Mouse (Mus musculus): ENCODE results near the gene Rps4x.

The Rps4x gene

DNA sequence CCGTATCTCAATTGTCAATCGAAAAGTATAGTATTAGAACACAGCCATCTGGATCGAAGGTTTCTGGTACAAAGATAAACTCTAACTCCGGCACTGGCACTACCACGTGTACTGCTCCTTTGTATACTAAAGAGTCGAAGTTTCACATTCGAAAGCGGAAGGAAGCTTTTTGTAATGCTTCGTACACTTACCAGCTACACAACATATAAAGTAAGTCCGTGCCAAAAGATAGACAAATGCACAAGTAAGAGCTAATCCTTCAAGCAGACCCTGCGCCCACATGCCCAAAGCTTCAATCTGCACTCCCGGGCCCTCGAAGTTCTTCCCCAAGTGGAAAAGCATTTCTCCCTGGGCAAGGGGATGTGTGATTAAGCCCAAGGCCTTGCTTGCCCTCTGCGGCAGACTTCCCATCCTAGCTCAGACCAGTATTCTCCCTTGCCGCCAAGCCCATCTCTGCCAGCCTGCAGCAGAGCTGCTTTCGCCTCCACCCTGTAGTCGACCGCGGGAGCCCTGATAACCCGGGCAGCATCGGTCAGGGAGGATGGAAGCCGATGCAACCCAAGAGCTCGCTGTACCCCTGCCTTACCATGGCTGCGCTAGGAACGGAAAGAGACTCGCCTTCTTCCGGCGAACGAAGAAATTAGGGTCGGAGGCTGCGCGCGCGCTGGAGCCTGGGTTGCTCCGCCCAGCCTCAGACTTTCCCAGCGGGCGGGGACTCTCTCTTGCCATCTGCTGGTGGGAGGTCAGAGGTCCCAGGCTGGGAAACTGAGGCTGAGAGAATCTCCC, at the start of gene Rps4x:
Gene Rps4x (minus strand): TSS at position 683 of the 786 bp plus-strand sequence.
- DNase-seq, result peak; percentile 85

DNA sequence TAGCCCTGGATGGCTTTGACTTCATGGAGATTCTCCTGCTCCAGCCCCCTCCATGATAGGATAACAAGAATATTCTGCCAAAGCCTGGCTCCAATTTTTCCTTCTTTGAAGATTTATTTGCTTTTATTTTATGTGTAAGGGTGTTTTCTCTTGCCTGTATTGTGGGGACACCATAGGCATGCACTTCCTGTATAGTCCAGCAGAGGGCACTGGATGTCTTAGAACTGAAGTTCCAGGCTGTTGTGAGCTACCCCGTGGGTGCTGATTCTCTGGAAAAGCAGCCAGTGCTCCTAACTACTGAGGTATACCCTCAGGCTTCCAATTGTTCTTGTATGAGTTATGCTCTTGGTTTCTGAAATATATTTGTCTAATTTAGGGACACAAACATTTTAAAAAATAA, 29.9 kb upstream of the Rps4x start:
- DNase-seq, result peak; percentile 63 to 66

DNA sequence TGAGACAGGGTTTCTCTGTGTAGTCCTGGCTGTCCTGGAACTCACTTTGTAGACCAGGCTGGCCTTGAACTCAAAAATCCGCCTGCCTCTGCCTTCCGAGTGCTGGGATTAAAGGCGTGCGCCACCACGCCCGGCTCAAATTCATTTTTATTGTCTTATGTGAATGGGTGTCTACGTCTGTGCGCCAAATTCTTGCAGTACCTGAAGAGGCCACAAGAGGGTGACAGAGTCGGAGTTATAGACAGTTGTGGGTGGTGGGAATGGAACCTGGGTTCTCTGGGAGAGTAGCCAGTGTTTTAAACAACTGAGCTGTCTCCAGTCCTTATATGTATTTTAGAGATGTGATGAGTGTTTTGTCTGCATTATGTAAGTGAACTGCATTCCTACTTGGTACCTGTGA, 26.2 kb upstream of the Rps4x start:
- DNase-seq, result peak; percentile 55 to 67

DNA sequence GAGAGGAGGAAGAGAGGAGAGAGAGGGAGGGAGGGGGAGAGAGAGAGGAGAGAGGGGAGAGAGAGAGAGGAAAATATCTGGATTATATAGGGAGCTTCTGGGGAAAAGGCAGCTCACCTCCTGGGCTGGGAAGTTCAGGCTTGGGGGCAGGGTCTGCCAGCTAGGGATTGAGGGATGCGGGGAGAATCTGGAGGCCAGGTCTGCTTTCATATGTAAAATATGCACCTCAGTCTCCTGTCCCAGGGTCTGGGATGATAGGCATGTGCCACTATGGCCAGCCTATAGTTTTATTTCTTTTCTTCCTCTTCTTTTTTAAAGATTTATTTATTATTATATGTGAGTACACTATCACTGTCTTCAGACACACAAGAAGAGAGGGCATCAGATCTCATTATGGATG, 1.6 kb upstream of the Rps4x start:
- no peak for DNase-seq

DNA sequence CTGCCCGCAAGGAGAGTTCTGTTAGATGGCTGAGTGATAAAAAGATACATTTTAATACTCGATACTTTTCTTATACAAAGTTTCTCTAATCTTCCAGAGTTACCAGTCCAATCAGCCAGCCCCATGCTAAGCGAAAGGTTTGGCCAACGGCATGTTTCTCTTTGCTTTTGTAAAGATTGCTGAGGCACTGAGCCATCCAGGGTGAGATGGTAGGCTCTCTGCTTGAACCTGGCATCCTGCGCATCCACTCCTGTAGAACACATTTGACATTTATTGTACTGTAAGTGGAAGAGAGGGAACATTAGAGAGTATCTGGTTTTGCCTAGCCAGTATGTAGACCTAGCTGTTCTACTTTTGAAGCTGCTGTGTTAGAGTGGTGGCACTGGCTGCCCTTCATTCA, 387 bp upstream of the Rps4x start:
- no peak for DNase-seq

DNA sequence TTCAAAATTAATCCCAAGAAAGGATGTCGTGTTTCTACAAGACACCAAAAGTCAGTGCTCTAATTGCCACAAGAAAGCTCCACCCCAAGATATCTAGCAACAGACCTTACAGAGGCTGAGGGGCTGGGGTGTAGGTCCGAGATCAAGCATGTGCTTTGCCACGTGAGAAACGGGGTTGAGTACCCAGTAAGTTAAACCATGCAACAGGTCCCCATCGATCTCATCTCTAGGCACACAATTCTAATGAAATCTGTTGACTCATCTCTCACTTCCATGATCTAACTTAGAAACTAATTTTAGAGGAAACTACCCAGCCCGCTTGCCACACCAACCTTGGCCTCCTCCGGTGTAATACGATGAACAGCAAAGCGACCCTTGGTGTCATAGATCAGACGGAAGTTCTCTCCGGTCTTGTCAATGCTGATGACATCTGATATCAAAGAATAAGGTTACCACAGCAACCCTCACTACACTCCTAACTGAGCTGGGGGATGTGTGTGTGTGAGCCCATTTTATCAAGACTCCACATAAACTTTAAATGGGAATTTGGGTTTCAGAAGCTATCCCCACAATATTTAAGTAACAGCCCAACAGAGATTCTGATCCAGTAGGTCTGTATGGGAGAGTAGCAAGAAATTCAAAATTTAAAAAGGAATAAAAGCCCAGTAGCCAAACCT, 2.0 kb downstream of the Rps4x start:
- DNase-seq, result peak; percentile 5 to 6

DNA sequence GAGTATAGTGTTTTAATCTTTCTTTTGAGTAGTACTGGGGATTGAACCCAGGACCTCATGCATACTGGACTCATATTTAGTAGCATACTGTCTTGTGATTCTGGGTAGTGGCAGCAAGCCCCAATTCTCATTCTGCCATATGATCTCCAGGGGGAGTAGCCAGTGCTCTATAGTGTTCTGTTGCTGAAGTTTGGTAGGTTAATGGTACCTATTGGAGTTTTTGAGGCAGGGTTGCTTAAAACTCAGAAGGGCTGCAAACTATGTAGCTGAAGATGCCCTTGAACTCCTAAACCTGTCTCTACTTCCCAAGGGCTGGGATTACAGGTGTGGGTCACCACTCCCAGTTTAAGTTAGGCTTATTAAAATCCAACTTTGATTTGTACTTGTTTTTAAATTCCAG, 6.6 kb downstream of the Rps4x start:
- no peak for DNase-seq

DNA sequence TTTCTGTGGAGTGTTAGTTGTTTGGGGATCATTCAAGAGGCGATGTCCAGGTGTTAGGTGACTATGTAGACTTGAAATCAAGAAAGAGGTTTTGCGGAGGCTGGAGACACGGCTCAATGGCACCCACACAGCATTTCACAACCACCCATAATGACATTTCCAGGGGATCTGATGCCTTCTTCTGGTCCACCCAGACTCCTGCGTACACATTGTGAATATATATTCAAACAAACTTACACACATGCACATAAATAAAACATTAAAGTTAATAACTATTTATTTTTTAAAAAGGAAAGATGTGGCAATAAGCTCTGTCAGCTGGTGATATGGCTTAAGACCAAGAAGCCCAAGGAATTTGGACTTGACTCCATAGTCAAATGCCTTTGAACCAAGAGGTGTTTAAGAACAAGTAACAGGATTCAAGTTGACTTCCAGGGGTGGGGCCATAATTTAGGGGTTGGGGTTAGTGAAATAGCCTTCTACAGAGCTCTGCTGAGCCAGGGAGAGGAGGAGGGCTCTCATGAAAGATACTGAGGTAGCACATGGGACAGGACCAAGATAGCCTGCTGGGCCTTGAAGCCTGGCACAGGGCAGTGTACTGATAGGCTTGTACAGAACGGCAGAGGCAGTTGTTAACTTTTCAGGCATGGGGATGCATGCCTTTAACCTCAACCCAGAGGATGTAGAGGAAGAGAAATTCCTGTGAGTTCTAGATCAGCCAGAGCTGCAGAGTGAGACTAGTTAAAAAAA, 13.5 kb downstream of the Rps4x start:
- no peak for DNase-seq

DNA sequence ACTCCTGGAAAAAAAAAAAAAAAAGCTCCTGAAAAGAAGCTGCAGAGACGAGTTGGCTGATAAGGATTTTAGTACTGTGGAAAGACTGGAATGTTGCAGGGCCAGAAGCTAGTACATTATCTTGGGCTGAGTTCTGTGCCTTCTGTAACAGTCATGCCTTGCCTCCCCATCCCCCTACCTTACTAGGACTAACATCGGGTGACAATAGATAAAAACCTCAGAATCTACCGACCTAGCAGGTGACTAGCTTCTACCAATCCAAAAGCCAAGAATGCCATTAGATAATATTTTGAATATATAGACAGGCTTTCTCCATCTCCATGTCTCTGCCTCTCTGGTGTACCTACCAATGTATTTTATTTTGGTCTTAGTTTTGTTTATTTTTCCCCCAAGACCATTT, 18.3 kb downstream of the Rps4x start:
- DNase-seq, result no peak

DNA sequence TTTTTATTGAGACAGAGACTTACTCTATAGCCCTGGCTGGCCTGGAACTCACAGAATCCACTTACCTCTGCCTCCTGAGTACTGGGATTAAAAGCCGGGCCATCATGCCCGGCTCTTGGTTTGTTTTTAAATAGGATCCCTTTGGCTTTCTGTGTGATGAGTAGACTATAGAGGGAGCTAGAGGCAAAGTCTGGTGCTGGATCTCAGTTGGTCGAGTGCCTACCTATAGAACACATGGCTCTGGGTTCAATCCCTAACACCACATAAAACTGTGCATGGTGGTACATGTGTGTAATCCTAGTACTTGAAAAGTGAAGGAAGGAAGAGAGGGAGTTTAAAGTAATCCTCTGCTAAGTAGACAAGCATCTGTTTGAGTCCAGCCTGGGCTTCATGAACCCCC, 19.1 kb downstream of the Rps4x start:
- DNase-seq, result no peak

DNA sequence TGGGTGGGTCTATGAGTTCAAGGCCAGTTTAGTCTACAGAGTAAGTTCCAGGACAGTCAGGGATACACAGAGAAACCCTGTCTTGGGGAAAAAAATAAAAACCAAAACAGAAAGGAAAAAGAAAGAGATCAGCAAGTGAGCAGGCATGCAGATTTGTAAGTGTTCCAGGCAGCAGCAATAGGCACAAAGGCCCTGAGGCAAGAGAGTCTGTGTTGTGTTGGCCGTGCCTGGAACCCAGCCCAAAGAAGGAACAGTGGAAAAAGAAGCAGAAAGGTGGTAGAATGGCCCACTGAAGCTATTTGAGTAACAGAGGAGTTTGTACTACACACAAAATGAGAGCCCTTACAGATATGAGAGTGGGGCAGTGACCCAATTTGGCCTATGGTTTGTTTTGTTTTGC, 19.5 kb downstream of the Rps4x start:
- DNase-seq, result no peak

DNA sequence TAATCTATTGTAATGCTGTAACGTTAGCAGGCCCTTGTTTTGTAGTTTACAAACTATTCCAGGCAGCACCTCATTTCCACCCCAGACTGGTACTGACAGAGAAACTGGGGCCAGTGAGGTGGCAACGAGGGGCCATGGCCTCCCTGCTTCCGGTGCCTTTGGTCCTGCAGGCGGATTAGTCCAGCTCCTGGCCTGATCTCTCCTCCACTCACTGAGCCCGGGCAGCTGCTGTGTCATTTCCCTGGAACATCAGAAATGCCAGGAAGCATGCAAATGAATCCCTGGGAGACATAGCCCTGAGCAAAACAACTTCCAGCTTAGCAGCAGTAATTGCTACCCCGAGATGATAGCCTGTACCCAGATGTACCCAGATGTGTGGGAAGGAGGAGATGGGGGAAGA, 22.2 kb downstream of the Rps4x start:
- DNase-seq, result no peak

DNA sequence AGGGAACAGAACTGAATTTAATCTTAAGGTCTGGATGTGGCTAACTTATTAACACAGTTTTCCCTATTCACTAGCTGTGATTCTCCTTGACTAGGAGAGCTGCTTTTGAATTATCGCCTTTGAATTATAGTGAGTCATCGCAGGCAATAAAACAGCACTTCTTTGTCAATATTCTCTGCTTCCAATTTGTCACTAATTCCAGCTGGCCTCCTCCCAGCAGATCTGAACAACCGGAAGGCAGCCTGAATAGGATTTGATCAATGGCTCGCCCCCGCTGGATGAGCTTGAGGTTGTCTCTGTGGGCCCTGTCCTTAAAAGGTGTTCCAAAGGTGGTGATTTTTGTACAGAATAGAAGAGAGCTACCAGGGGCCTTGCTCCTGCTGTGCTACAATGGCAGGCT, 22.7 kb downstream of the Rps4x start:
- DNase-seq, result no peak

DNA sequence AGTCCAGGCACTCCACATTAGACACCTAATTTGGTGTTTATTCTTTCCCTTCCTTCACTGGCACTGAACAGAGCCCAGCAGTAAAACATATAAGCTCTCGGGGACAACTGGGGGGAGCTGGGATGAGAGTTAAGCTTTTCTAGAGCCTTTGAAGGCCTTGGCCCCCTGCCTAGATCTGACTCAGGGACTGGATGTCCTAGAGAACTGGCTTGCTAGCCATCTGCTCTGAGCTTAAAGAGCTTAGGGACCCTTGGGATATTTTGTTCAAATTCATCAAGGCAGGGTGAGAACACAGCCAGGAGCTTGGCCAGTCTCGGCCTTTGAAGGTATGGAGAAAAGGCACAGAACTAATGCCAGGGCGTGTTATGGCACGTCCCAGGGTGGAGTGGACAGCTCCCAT, 25.7 kb downstream of the Rps4x start:
- DNase-seq, result no peak

DNA sequence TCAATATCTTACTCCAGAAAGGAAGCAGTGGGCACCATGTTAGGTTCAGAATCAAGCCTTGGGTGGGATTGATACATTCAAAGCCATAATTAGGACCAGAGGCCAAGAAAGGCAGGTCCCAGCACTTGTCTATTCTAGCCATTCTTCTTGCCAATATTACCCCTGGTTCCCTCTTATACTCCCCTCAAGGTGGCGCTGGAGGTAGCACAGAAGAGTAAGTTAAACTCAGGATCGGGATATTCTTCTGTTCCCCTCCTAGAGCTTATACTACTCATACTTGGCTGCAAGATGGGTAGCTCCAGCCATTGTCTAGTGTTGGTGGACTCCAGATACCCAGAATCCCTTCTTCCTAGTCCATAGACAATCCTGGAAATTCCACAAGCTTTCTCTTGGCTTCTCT, 26.1 kb downstream of the Rps4x start:
- DNase-seq, result no peak

DNA sequence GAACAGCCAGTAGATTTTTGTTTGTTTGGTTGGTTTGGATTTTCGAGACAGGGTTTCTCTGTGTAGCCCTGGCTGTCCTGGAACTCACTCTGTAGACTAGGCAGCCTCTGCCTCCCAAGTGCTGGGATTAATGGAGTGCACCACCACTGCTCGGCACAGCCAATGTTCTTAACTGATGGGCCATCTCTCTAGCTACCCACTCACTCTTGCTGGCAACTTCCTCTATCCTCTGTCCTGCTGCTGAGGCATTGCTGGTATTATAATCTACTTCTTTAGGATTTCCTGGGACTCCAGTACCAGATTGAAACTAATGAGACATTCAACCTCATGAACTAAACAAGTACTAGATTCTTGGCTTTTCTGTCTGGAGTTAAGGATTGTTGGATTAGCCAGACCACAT, 28.7 kb downstream of the Rps4x start:
- DNase-seq, result no peak

DNA sequence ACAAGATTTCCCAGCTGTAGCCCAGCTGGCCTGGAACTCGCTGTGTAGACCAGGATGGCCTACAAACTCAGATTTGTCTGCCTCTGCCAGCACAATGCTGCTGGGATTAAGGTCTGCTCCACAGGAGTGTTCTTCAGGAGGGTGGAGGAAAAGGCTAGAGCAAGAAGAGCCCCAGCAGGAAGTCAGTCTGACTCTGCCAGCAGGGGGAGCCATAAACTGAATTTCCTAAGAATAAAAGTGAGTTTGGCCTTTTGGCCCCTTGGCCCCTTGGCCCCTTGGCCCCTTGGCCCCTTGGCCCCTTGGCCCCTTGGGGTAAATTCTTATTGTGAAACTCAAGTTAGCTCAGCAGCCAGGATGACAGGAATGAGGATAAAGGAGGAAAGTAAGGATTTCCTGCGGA, 29.4 kb downstream of the Rps4x start:
- DNase-seq, result peak; percentile 59 to 63

DNA sequence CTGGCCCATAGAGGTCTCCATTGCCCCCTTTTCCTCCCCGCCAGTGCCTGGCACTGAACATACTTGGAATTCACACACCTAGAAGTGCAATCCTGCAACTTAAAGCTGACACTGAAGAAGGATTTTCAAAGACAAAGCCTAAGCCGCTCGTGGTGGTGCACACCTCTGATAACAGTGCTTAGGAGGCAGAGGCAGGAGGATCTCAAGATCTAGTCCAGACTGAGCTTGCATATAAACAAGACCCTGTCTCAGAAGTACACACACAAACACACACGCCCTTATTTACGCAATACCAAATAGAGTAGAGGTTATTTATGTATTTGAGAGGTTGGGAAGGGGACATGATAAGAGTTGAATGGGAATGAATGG, 31.8 kb downstream of the Rps4x start:
- DNase-seq, result no peak

DNA sequence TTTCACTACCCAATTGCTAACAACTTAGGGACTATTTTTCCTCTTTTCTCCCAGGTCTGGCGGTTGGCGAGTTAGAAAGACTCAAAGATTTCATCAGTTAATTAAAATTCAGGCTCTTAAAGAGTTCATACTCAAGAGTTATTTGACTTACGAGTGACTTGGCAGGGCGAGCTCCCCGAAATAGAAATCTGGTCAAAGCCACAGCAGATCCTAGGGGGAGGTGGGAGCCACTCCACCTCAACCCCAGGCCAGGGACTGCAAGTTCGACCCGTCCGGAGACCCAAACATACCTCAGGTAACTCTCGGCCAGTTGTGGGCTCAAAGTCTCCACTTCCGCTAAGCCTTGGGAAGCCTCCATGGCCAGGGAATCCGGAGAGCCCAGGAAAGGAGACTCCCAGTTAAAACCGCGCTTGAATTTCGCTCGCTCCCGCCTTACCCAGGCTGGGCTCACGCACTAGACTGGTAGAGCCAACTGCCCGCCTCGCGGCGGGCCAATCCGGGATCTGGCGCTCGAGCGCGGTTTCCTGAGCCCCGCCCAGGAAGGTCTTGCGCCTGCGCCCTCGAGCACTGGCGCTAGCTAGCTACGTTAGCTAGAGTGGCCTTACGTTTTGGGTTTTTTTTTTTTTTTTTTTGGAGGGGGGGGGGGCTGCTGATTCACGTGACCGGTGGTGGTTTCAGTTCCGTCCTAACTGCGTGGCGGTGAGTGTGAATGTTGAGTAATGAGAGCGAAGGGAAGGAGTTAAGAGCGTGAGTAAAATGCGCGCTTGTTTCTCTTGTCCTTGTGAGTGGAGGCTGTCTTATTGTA, 32.4 kb downstream of the Rps4x start, which contains the start of gene Ercc6l:
Gene Ercc6l (minus strand): TSS at position 474 of the 805 bp plus-strand sequence.
- DNase-seq, result peak; percentile 88 to 90

DNA sequence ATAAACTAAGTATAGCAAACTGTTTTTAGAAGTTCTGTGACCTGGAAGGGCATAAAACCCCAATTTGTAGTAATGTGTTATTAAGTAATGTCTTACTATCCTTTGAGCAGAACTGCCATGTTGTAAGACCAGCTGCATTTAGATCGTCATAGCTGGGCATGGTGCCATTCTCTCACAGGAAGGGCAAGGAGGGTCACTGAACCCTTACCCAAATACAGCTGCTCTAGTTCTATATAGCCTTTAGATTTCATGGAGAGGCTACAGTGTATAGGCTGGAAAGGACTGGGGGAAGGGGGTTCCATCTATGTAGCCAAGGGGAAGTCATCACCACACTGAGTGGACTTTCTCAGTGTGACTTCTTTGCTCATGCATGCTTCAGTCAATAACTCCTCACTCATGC, 48.0 kb downstream of the Rps4x start:
- DNase-seq, result no peak
